Mouse (Mus musculus): ENCODE results near the gene Eif3d.
A peak's percentile ranks its signal among the peaks of the same experiment; 100 is the strongest.

The Eif3d gene

GRCm38 (mm10) chr15:77920511-77921462, 49.8 kb downstream of the Eif3d start:
- DNase-seq (ENCODE audit: low spot score in 2 of 2) = no peak

DNA sequence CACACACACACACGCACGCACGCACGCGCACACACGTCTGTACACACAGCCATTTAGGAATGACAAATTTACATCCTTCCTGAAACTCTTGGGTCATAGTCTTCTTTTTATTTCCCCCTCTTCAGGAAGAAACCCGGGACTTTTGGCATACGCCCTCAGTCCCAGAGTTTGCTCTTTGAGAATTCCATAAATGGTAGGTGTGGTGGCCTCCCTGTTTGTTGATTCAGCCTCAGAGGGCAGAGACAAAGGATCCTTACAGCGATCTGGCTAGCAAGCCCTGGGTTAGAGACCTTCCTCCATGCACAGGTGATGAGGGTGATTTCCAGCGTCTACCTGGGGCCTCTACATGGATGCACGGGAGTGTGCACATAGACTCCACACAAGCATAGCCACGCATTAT, 51.2 kb downstream of the Eif3d start:
- DNase-seq (ENCODE audit: low spot score in 2 of 2) = no peak

- DNase-seq (ENCODE audit: low spot score in 2 of 2) = peak; percentile 69 to 97
Measured at GRCm38 (mm10) chr15:77916851-77917544, 53.6 kb downstream of the Eif3d start.

DNA sequence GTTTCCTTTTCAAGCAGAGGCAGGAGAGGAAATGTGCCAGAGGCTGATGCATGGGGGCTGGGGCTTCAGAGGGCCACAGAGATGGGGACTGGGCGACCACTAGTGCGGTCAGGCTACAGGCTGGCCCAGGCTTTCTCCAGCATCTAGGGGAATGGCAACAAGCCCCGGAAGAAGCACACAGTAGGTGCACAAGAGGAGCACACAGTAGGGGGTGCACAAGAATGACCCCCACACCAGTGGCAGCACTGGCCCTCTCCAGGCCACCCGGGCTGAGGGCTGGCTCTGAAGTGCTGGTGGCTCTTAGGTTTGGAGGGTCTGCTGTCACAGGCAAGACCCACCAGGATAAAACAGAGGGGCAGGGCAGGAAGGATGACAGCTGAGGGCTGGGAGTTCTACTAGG, 55.3 kb downstream of the Eif3d start:
- no peak for DNase-seq (ENCODE audit: low spot score in 2 of 2)

GRCm38 (mm10) chr15:77914507-77914906, 56.1 kb downstream of the Eif3d start:
- DNase-seq (ENCODE audit: low spot score in 2 of 2) = no peak

DNA sequence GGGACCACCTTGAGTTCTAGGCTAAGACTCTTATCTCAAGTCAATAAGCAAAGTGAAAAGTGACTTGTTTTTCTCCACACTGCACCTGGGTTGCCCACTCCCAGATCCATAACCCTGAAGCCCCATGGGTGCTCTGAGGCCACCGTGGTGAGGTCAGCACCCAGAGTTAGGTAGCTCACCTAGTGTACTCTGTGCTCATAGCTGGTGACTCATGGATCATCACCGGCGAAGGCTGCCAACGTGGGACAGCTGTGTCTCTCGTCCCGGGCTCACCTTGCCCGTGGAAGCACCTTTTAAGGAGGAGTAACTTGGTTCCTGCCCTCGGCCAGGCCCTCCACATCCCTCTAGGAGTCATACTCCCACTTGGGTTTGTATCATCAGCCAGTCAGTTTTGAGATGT, 57.6 kb downstream of the Eif3d start:
- no peak for DNase-seq (ENCODE audit: low spot score in 2 of 2)

GRCm38 (mm10) chr15:77912585-77912984, 58.0 kb downstream of the Eif3d start:
- DNase-seq (ENCODE audit: low spot score in 2 of 2) = no peak

DNA sequence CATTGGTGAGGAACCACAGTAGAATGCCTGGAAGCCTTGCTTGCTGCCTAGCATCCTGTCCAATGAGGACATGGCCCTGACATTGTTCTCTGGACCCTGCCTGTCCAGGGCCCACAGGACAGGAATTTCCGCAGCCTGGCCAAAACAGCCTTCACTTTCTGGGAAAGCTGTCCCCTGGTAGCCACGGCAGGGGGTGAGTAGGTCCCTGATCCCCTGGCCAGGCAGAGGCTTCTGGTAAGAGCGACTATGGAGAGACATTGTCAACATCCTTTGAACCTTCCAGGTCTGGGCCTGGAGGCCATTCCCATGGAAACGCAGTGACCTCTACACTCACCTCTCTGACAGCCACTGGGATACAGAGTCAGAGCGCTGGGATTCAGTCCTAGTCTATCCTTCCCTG, 58.6 kb downstream of the Eif3d start:
- no peak for DNase-seq (ENCODE audit: low spot score in 2 of 2)

DNA sequence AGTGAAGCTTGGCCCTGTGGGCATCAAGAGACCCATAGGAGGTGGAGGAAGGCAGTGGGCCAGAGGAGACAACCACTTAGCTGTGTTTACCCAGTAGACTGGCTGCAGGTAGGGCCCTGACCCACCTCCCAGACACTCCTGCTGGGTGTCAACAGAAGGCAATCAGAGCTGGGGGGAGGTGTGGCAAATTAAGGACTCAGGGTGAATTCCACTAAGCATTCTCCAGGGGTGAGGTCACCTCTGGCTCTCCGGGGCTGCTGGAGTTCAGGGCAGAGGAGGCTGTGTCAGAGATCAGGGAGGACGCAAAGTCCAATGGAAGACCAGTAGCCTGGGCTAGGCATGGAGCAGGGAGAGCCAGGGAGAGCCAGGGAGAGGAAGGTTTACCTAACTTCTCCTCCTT, 59.5 kb downstream of the Eif3d start:
- DNase-seq (ENCODE audit: low spot score in 2 of 2) = no peak
